Mouse (Mus musculus) embryonic facial prominence, embryonic 14.5 days (tissue): ENCODE results near the gene Cavin1. TPM values are rescaled to one million over a fixed set of nuclear protein-coding genes. Genes with fewer than 3 reads are reported as not detected.
A peak's percentile ranks its signal among the peaks of the same experiment; 100 is the strongest.
"Not testable (repeated sequence)": the region's sequence is repeated elsewhere in the genome, so short reads cannot be mapped to it uniquely, and the experiment has no call there.

Source experiments
- ATAC-seq: fragments of 200-750 bp; cut with Nextera tagmentation; 2 replicates; pipeline ENCODE4 v1.8.0; 2017; ENCODE audit warnings: low read depth, moderate number of reproducible peaks, moderate TSS enrichment
- DNase-seq: peaks from one replicate; pipeline ENCODE4 v3.0.0-alpha.2; 2015; ENCODE audit warnings: low spot score
- H3K27ac ChIP-seq: fragments of 300-500 bp; sonication (generic); replicated peaks from 2 replicates; pipeline ENCODE4 v1.5.1; 2014; ENCODE audit warnings: low read depth, mild to moderate bottlenecking, low read length, moderate library complexity
- H3K27me3 ChIP-seq: fragments of 300-500 bp; sonication (generic); replicated peaks from 2 replicates; pipeline ENCODE4 v1.6.1; 2014; ENCODE audit warnings: low read length; ENCODE audit not compliant: control insufficient read depth, insufficient read depth
- H3K36me3 ChIP-seq: fragments of 300-500 bp; sonication (generic); 2 replicates; pipeline ENCODE4 v1.6.1; 2014; ENCODE audit warnings: low read length, mixed read lengths; ENCODE audit not compliant: control insufficient read depth, insufficient read depth
- H3K4me1 ChIP-seq: fragments of 300-500 bp; sonication (generic); 2 replicates; pipeline ENCODE4 v1.6.1; 2014; ENCODE audit warnings: antibody characterized with exemption, low read length; ENCODE audit not compliant: control insufficient read depth, insufficient read depth
- H3K4me2 ChIP-seq: fragments of 300-500 bp; sonication (generic); 2 replicates; pipeline ENCODE4 v1.6.1; 2014; ENCODE audit warnings: low read depth, mild to moderate bottlenecking, low read length, moderate library complexity, mixed read lengths
- H3K4me3 ChIP-seq: fragments of 300-500 bp; sonication (generic); 2 replicates; pipeline ENCODE4 v1.5.1; 2014; ENCODE audit warnings: low read depth, mild to moderate bottlenecking, low read length
- H3K9ac ChIP-seq: fragments of 300-500 bp; sonication (generic); 2 replicates; pipeline ENCODE4 v1.6.1; 2014; ENCODE audit warnings: low read depth, mild to moderate bottlenecking, low read length, moderate library complexity, mixed read lengths
- H3K9me3 ChIP-seq: fragments of 300-500 bp; sonication (generic); 2 replicates; pipeline ENCODE4 v1.6.1; 2016; ENCODE audit warnings: low read length; ENCODE audit not compliant: control insufficient read depth
- WGBS: fragments of 180-500 bp; shearing (Covaris S2); extraction: QIAGEN DNeasy Blood & Tissue Kit; methylation state at CpG from one replicate; pipeline ENCODE4 v1.1.7; 2014; 5-methylcytosine and 5-hydroxymethylcytosine counted together
- polyA plus RNA-seq: library from polyadenylated mRNA; unstranded; fragments of >200 nt; fragmentation: Nextera tagmentation; extraction: Ambion mirVana; gene quantifications from 2 replicates; pipeline ENCODE4 v1.2.1, GENCODE M21; 2014

The Cavin1 gene
- polyA plus RNA-seq: 145 and 160 TPM in 2 replicates

GRCm38 (mm10) chr11:100970557-100970937 is at the start of gene Cavin1:
Cavin1 (minus strand) TSS chr11:100970887.
- Histone ChIP-seq H3K36me3 (no peaks in the 10 kb centered on the region), H3K9me3 (no peaks in the 10 kb centered on the region), H3K27me3 (peaks cover 23% of the 10 kb centered on the region), H3K9ac (peak within 1 kb of the TSS; percentile 83), H3K27ac (peak within 1 kb of the TSS; percentile 89), H3K4me3 (peak within 1 kb of the TSS; percentile 61), H3K4me1 (peaks cover 13% of the 10 kb centered on the region; the same call in 1 of the 2 replicates), H3K4me2 (peak within 1 kb of the TSS; percentile 83)
- DNase-seq (peak; percentile 97), ATAC-seq (peak; percentile 93)
- under 1% methylated on average over 19 of the region's 20 CpGs for WGBS

- 84% methylated on average over 6 of the region's 6 CpGs for WGBS
- Histone ChIP-seq H3K36me3 (peaks cover 34% of the 10 kb centered on the region), H3K4me1 (peaks cover 11% of the 10 kb centered on the region), H3K4me3 (no peak overlapping the region), H3K27ac (no peak overlapping the region), H3K4me2 (no peak overlapping the region), H3K9ac (no peak overlapping the region), H3K27me3 (0 out of 2 replicates have a peak, but pooled peaks cover 6% of the 10 kb centered on the region), H3K9me3 (no peaks in the 10 kb centered on the region)
- DNase-seq (no peak), ATAC-seq (no peak)
Observed at GRCm38 (mm10) chr11:101011641-101012040, 41.0 kb upstream of the Cavin1 start.

GRCm38 (mm10) chr11:101009888-101010784 is 39.4 kb upstream of the Cavin1 start:
- peak overlapping the region; percentile 73 for H3K4me3 ChIP-seq
- peak overlapping the region; percentile 81; the same call in 1 of the 2 replicates for H3K27ac ChIP-seq
- peaks cover 28% of the 10 kb centered on the region for H3K36me3 ChIP-seq
- 5% methylated on average over 29 of the region's 29 CpGs for WGBS
- H3K4me2 ChIP-seq: peak overlapping the region; percentile 81
- ATAC-seq (no peak), DNase-seq (peak; percentile 20)
- H3K9me3 ChIP-seq: no peaks in the 10 kb centered on the region
- H3K4me1 ChIP-seq: peaks cover 11% of the 10 kb centered on the region
- 0 out of 2 replicates have a peak, but pooled peaks cover 6% of the 10 kb centered on the region for H3K27me3 ChIP-seq
- peak overlapping the region; percentile 80 for H3K9ac ChIP-seq

GRCm38 (mm10) chr11:101009046-101009887 is 38.6 kb upstream of the Cavin1 start, which contains the start of gene Atp6v0a1:
Atp6v0a1 (plus strand) TSS chr11:101009452.
- ATAC-seq: peak; percentile 100
- peaks cover 21% of the 10 kb centered on the region for H3K36me3 ChIP-seq
- no peaks in the 10 kb centered on the region for H3K9me3 ChIP-seq
- H3K4me1 ChIP-seq: peaks cover 11% of the 10 kb centered on the region
- H3K27ac ChIP-seq: peak within 1 kb of the TSS; percentile 81
- H3K27me3 ChIP-seq: 0 out of 2 replicates have a peak, but pooled peaks cover 6% of the 10 kb centered on the region
- 1% methylated on average over 28 of the region's 44 CpGs for WGBS
- H3K4me3 ChIP-seq: peak within 1 kb of the TSS; percentile 73
- peak; percentile 99 for DNase-seq
- H3K4me2 ChIP-seq: peak within 1 kb of the TSS; percentile 81
- H3K9ac ChIP-seq: peak within 1 kb of the TSS; percentile 80

- Histone ChIP-seq H3K4me1 (peaks cover 11% of the 10 kb centered on the region), H3K4me2 (peak overlapping the region; percentile 81), H3K9ac (peak overlapping the region; percentile 80), H3K27me3 (0 out of 2 replicates have a peak, but pooled peaks cover 6% of the 10 kb centered on the region), H3K9me3 (no peaks in the 10 kb centered on the region), H3K36me3 (peaks cover 14% of the 10 kb centered on the region), H3K27ac (peak overlapping the region; percentile 81), H3K4me3 (peak overlapping the region; percentile 73)
- DNase-seq (peak; percentile 64), ATAC-seq (no peak)
- 50% methylated on average over 14 of the region's 14 CpGs for WGBS
Observed at GRCm38 (mm10) chr11:101008206-101009045, 37.7 kb upstream of the Cavin1 start.

- Histone ChIP-seq H3K9ac (no peak overlapping the region), H3K27ac (no peak overlapping the region), H3K9me3 (no peaks in the 10 kb centered on the region), H3K27me3 (0 out of 2 replicates have a peak, but pooled peaks cover 6% of the 10 kb centered on the region), H3K4me2 (no peak overlapping the region), H3K4me1 (no peaks in the 10 kb centered on the region), H3K4me3 (no peak overlapping the region), H3K36me3 (no peaks in the 10 kb centered on the region)
- peak; percentile 4 for DNase-seq
- no peak for ATAC-seq
- 36% methylated on average over 3 of the region's 3 CpGs for WGBS
Observed at GRCm38 (mm10) chr11:101003025-101003685, 32.5 kb upstream of the Cavin1 start.

GRCm38 (mm10) chr11:101001875-101002552 is 31.3 kb upstream of the Cavin1 start:
- WGBS: 66% methylated on average over 6 of the region's 6 CpGs
- H3K4me3 ChIP-seq, H3K9me3 ChIP-seq, H3K27me3 ChIP-seq, H3K9ac ChIP-seq, H3K4me2 ChIP-seq, H3K4me1 ChIP-seq, H3K36me3 ChIP-seq, DNase-seq, ATAC-seq, H3K27ac ChIP-seq: not testable (repeated sequence)
